Mouse (Mus musculus) ZHBTc4 (cell line): ENCODE measurements around the gene A530032D15Rik.
"Not testable (repeated sequence)": the region's sequence is repeated elsewhere in the genome, so short reads cannot be mapped to it uniquely, and the experiment has no call there.

ENCODE experiments used
- DNase-seq: peaks from one replicate; pipeline ENCODE4 v3.0.0-alpha.2; 2011; ENCODE audit warnings: low read depth, low spot score

Gene A530032D15Rik

DNA sequence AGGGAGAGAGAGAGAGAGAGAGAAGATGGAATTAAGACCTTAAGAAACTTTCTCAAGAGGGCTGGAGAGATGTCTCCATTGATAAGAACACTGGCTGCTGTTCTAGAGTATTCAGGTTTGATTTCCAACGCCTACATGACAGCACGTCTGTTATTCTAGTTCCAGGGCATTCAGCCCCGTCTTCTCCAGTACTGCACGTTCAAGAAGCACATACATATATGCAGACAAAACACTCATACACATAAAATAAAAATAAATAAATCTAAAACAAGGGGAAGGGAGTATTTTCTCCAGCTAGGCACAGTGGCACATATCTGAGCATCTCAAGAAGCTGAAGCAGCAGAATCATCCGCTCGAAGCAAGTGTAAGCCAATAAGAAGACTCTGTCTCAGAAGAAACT is 73.9 kb downstream of the A530032D15Rik start:
- DNase-seq: not testable (repeated sequence)

DNA sequence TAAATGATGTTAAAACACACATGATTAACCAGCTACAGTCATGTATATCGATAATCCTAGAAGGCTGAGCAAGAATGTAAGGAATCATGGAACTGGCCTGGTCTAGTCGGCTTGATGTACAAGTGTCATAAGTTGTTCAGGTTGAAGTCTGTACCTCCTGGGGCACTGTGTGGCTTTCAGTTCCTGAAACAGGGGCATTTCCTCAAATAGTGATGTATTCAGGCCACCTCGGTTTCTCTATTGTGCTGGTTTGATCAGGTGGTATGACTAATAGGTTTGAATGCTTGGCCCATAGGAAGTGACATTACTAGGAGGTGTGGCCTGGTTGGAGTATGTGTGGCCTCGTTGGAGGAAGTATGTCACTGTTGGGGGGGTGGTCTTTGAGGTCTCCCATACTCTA is 75.3 kb downstream of the A530032D15Rik start:
- DNase-seq: not testable (repeated sequence)

DNA sequence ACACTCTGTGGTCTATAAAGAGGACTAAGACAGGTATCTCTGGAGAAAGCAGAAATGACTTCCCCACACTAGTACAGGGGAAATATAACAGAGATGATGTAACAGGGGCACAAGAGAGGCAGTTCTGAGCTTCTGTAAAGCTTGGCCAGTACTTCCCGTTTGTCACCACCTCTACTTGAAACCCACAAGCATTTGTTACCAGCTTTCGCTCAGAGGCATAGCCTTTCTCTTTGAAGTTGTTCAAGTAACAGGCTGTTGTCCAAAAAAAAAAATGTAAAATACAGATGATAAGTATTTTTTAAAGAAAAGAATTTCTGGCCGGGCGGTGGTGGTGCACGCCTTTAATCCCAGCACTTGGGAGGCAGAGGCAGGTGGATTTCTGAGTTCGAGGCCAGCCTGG is 76.0 kb downstream of the A530032D15Rik start:
- DNase-seq: not testable (repeated sequence)
